In the genomic region with DNA sequence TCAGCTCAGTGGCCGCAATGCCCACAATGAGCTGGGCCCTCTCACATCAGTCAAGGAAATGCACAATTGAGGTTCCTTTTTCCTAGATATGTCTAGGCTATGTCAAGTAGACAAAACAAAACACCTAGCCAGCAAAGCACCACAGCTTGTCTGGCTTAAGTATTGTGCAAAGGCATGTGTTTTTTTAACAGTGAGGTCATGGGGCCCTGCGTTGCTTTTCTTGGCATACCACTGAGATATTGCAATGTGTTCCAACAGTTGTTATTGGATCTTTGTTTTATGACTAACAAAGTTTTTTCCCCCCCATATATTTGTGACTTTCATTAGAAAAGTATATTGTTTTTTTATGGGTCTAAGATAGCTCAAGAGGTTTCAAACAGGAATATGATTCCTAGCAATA, we compare ENCODE assay signal across 17 mouse cellular contexts.
DNase-seq lines count a peak whose midpoint lies in the region; ATAC-seq and TF ChIP-seq lines count a peak whose summit lies in the region.
"Had no signal": no experiment of that assay in that cellular context is flagged by ENCODE, and none has a peak within 500 bp of the region (broad histone marks: within the 10 kb centered on the region; RNA-seq: fewer than 3 reads in every experiment).

No protein-coding gene starts in this region.

- H3K9me3 ChIP-seq in heart, postnatal 0 days (replicated peaks; ENCODE audit: control insufficient read depth, low read length) = no peaks in the 10 kb centered on the region
- no peaks in the 10 kb centered on the region for H3K9me3 ChIP-seq in intestine, embryonic 15.5 days
- H3K9me3 ChIP-seq: embryonic facial prominence, embryonic 13.5 days; forebrain, embryonic 15.5 days; heart, embryonic 15.5 days; hindbrain, embryonic 15.5 days had no signal

- TF ChIP-seq CTCF in heart, postnatal 0 days (IDR thresholded peaks at IDR 0.05; ENCODE audit: low read depth) = no peak

- WGBS in heart, postnatal 0 days = 67% methylated on average over 2 of the region's 2 CpGs
- WGBS in intestine, embryonic 15.5 days = 97% methylated on average over 2 of the region's 2 CpGs

- peak; percentile 9 for DNase-seq in heart, postnatal 0 days (ENCODE audit: low spot score)
- no peak for DNase-seq in heart, postnatal 4 days
- DNase-seq in NIH3T3 (ENCODE audit: low read depth) = peak; percentile 67
- DNase-seq in fat pad, adult 2 months (ENCODE audit: extremely low read depth, low read depth, low spot score) = peak; percentile 8
- no peak for DNase-seq in cerebellum, postnatal 4 days (ENCODE audit: low spot score in 2 of 2)
- DNase-seq: cerebellum, adult 11-12 months; cerebellum, adult 9-10 months; cerebellum, postnatal 25 days; gastrocnemius, postnatal 36 days; heart, adult 2 months had no signal

- no peaks in the 10 kb centered on the region for H3K27me3 ChIP-seq in heart, postnatal 0 days (ENCODE audit: control insufficient read depth, insufficient read depth, low read length)
- no peaks in the 10 kb centered on the region for H3K27me3 ChIP-seq in intestine, embryonic 15.5 days (replicated peaks)
- H3K27me3 ChIP-seq: embryonic facial prominence, embryonic 13.5 days; forebrain, embryonic 15.5 days; heart, embryonic 15.5 days; hindbrain, embryonic 15.5 days had no signal

- no peak overlapping the region for H3K9ac ChIP-seq in heart, postnatal 0 days (replicated peaks; ENCODE audit: low read depth, low read length)
- no peak overlapping the region for H3K9ac ChIP-seq in intestine, embryonic 15.5 days
- H3K9ac ChIP-seq: embryonic facial prominence, embryonic 13.5 days; forebrain, embryonic 15.5 days; heart, embryonic 15.5 days; hindbrain, embryonic 15.5 days had no signal

- no peaks in the 10 kb centered on the region for H3K36me3 ChIP-seq in heart, postnatal 0 days (replicated peaks; ENCODE audit: control insufficient read depth, insufficient read depth, low read length)
- no peaks in the 10 kb centered on the region for H3K36me3 ChIP-seq in intestine, embryonic 15.5 days
- H3K36me3 ChIP-seq: embryonic facial prominence, embryonic 13.5 days; forebrain, embryonic 15.5 days; heart, embryonic 15.5 days; hindbrain, embryonic 15.5 days had no signal

- no peaks in the 10 kb centered on the region for H3K4me1 ChIP-seq in heart, postnatal 0 days (ENCODE audit: control insufficient read depth, insufficient read depth)
- H3K4me1 ChIP-seq in intestine, embryonic 15.5 days (replicated peaks) = no peaks in the 10 kb centered on the region
- H3K4me1 ChIP-seq: embryonic facial prominence, embryonic 13.5 days; forebrain, embryonic 15.5 days; heart, embryonic 15.5 days; hindbrain, embryonic 15.5 days had no signal

- ATAC-seq in heart, postnatal 0 days (ENCODE audit: insufficient read depth, low read depth) = no peak
- no peak for ATAC-seq in intestine, embryonic 15.5 days
- ATAC-seq: forebrain, embryonic 15.5 days; intestine, postnatal 0 days had no signal

- H3K4me3 ChIP-seq in heart, postnatal 0 days (ENCODE audit: low read depth, low read length) = no peak overlapping the region
- no peak overlapping the region for H3K4me3 ChIP-seq in intestine, embryonic 15.5 days (replicated peaks)
- H3K4me3 ChIP-seq: embryonic facial prominence, embryonic 13.5 days; forebrain, embryonic 15.5 days; heart, adult 2 months; heart, embryonic 15.5 days; hindbrain, embryonic 15.5 days had no signal

- H3K4me2 ChIP-seq in heart, postnatal 0 days (ENCODE audit: low read depth, low read length) = no peak overlapping the region
- no peak overlapping the region for H3K4me2 ChIP-seq in intestine, embryonic 15.5 days (replicated peaks)
- H3K4me2 ChIP-seq: embryonic facial prominence, embryonic 13.5 days; forebrain, embryonic 15.5 days; heart, embryonic 11.5 days; heart, embryonic 15.5 days; hindbrain, embryonic 15.5 days had no signal

- no peak overlapping the region for H3K27ac ChIP-seq in heart, postnatal 0 days (ENCODE audit: low read depth)
- no peak overlapping the region for H3K27ac ChIP-seq in intestine, embryonic 15.5 days
- H3K27ac ChIP-seq: embryonic facial prominence, embryonic 13.5 days; forebrain, embryonic 15.5 days; heart, adult 2 months; heart, embryonic 15.5 days; hindbrain, embryonic 15.5 days had no signal

- TF ChIP-seq EP300 in heart, postnatal 0 days (IDR thresholded peaks at IDR 0.05; ENCODE audit: low read depth) = no peak

Comparison
In these comparisons a context has a peak if more than half of its experiments do, and no peak if none do; other contexts are left out.
1. DNase-seq: peak in heart, postnatal 0 days (single experiment), NIH3T3 (single experiment) and fat pad, adult 2 months (single experiment); none in heart, postnatal 4 days (single experiment) and cerebellum, postnatal 4 days (0 of 2).